Mouse (Mus musculus) olfactory bulb, adult 2 months (tissue): ENCODE data around the gene Polr2a.

Experiments
- CTCF ChIP-seq: fragments of 200-500 bp; IDR thresholded peaks from 2 replicates; pipeline ENCODE4 v1.5.1; 2012; ENCODE audit warnings: low read depth, mild to moderate bottlenecking, low read length, moderate library complexity; ENCODE audit not compliant: insufficient read depth
- POLR2A ChIP-seq: fragments of 200-500 bp; IDR thresholded peaks from 2 replicates; pipeline ENCODE4 v1.6.1; 2012; ENCODE audit warnings: mild to moderate bottlenecking, low read depth, low read length, moderate library complexity; ENCODE audit not compliant: insufficient read depth

DNA sequence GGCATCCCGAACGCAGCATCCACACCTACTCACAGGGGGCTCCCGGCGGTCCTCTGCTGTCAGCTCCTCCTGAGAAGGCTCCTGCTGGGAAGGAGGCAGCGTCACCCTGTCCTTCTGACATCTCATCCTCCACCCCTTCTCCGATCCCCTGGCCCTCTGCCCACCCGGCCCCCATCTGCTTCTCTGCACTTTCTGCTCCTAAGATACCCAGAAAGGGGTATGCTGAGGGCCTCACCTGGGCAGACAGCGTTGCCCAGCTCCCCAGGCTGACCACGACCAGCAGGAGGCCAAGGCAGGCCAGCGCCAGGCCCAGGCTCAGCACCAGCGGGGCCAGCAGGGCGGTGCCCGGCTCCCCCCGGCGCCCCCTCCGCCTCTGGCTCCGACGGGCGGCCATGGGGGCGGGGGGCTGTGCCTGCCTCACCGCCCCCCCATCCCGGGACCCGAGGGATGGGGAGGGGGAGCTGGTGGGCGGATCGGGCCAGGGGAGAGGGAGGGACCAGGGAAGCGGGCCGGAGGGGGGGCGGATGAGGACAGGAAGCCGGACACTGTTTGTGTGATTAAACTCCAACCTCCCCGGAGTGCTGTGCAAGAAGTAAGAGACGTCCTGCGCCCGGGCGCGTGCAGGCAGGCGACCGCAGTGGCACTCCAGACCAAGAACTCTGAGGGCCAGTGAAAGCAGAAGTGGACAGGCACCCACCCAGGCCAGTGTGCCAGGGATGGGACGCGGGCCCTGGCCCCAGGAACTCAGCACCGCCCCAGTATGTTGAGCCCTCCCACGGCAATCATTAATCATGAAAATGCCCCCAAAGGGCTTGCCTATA, 62.9 kb downstream of the Polr2a start, which contains the start of the genes Tnfsf12 and Tnfsfm13:
- TF ChIP-seq POLR2A (no peak), CTCF (no peak)
